Mouse (Mus musculus) G1E (cell line): Measurements from ENCODE around the gene Mfng.

ENCODE experiments used
- CTCF ChIP-seq: IDR thresholded peaks from 2 replicates; pipeline ENCODE4 v1.5.1; 2012; ENCODE audit warnings: low read depth, low read length, inconsistent platforms, mixed read lengths
- POLR2AphosphoS5 ChIP-seq: IDR thresholded peaks from 2 replicates; pipeline ENCODE4 v1.6.1; 2012; ENCODE audit warnings: low read depth, low read length, inconsistent platforms; ENCODE audit not compliant: insufficient replicate concordance

DNA sequence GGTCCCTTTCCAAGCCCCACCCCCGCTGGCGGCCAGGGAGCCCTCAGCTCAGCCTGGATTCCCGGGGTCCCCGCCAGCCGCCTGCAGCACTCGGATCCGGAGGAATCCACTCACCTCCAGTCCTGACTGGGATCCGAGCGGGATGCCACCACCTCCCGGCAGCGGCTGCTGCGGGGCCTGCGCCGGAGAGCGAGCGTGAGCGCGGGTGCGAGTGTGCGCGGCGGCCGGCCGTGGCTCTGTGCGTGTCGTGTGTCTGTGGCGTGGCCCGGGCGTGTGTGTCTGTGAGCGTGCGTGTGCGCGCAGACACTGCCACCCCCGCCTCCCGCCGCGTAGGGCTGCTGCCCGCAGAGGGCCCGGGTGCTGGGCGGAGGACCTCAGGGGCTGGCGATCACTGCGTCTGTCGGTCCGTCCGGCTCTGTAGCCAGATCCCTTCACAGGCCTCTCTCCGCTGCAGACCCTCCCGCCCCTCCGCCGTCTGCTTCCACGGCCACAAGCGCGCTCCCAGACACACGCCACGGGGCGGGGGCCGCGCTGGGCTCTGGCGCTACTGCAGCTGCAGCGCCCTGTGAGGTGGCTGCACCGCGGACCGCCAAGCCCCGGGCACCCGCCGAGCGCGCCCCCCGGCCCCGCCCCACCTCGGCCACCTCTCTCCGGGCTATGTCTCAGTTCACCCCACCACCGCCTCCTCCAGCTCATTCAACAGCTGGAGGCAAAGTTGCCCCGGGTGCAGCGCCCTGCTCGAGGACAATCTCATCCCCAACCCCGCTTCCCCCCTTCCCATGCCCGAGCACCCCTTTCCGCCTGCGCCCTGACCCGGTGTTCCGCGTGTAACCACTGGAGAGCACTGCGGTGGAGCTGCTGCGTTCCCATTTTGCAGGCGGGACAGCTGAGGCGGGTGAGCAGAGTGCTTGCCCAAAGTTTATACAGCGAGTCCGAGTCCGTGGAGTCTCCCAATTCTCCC is 54.7 kb downstream of the Mfng start, which contains the start of gene Elfn2:
- TF ChIP-seq CTCF, result no peak
- TF ChIP-seq POLR2AphosphoS5, result no peak
